Mouse (Mus musculus) hematopoietic multipotent progenitor cell, adult 10-12 weeks (in vitro differentiated cells): ENCODE data around the gene Gdf2. TPM values are rescaled to one million over a fixed set of nuclear protein-coding genes. Genes with fewer than 3 reads are reported as not detected.

Source experiments
- polyA plus RNA-seq: library from polyadenylated mRNA; stranded (reverse); fragments of >175 nt; gene quantifications from 2 replicates; pipeline ENCODE4 v1.2.3, GENCODE M21; 2012; ENCODE audit warnings: low replicate concordance

Gene Gdf2
- not detected in 2 replicates for polyA plus RNA-seq

DNA sequence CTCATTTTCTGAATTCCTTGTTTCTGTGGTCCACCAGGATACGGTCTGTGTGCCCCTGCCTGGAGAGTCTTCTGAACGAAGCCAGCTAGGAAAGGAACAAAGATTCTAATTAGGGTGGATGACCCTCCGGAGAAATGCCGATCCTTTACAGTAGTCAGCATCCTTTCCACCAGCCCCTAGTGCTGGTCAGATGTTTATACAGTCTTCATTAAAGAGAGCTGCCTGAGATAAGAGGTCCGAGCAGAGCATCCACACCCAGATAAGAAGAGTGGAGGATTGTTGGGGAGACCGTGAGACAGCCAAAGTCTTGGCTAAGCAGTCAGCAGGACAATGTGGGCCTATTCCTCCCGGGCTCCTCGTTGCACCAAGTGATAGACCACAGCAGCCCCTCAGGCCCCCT is at the start of gene Gdf2:
Gene Gdf2, plus strand, starts transcription at position 301 of the 400 bp plus-strand sequence.

DNA sequence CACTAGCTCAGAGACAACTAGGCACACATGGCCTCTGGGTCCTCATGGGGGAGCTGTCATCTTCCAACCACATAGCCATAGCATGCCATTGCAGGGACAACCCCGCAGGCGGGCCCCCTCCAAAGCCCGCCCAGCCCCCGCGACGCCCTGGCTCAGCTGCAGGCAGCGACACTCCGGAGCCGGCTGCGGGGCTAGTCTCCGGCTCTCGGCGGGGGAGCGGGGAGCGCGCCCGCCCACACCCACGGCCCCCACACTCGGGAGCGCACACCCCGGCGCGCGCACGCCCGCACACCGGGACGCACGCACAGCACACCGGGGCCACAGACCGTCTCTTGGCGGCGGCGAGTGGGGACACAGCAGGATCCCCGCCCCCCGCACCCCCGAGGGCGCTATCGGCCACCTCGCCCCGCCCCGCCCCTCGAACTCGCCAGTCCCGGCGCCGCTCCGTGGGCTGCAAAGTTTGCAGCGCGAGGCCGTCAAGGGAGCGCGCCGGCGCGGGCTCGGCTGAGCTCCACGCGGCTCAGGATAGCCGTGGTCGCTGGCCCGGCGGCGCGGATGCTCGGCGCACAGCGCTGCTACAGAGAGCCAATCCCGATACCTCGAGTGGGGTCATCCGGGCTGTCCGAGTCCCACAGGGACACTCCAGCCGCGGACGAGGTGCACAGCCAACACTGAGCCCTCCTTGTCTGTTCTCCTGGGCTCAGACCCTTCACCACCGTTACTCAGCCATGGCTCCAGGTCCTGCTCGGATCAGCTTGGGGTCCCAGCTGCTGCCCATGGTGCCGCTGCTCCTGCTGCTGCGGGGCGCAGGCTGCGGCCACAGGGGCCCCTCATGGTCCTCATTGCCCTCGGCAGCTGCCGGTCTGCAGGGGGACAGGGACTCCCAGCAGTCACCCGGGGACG is 17.4 kb upstream of the Gdf2 start, which contains the start of gene Gdf10:
Gene Gdf10, plus strand, starts transcription at position 420 of the 903 bp plus-strand sequence.

GRCm38 (mm10) chr14:33953761-33954160 is 12.9 kb downstream of the Gdf2 start, which contains the start of gene Rbp3:
Rbp3 (plus strand) TSS chr14:33954003.

DNA sequence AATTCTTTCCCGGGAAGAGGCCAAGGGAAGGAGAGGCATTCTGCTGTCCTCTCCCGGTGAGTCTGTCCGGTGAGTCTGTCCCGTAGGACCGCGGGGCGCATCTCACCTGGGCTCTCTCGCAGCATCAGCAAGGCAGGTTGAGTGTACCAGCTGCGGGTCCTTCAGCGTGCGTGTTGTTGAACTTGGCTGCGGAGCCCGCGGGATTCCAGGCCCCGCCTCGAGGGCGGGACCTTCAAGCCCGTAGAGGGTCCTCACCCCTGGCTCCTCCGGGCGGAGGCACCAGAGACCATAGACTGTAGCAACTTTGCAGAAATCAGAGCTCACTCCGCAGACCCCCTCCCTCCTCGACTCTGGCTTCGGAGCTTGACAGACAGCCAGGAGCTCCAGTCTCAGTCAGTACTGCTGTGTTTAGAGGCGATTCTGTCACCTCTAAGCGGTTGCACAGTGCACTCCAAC is 37.8 kb downstream of the Gdf2 start, which contains the start of gene Zfp488:
Gene Zfp488, minus strand, starts transcription at position 161 of the 456 bp plus-strand sequence.

Other genes starting within 250 kb of the Gdf2 start
- 0.02 TPM in 1 of 2 replicates, not detected in the other for gene Gdf10, start 17.5 kb upstream of the Gdf2 start, polyA plus RNA-seq
- 0.02 TPM in 1 of 2 replicates, not detected in the other for gene Rbp3, start 13.0 kb downstream of the Gdf2 start, polyA plus RNA-seq
- gene Zfp488, start 37.7 kb downstream of the Gdf2 start, polyA plus RNA-seq: not detected in 2 replicates
- gene Gm30083, start 74.1 kb downstream of the Gdf2 start, polyA plus RNA-seq: not detected in 2 replicates
- gene Gm5460, start 75.7 kb downstream of the Gdf2 start, polyA plus RNA-seq: not detected in 2 replicates
- gene Antxrl, start 111.7 kb downstream of the Gdf2 start, polyA plus RNA-seq: not detected in 2 replicates
- gene Anxa8, start 144.9 kb downstream of the Gdf2 start, polyA plus RNA-seq: 0.19 TPM in 1 of 2 replicates, not detected in the other
- not detected in 2 replicates for gene A630023A22Rik, start 161.7 kb downstream of the Gdf2 start, polyA plus RNA-seq
- gene Npy4r, start 211.4 kb downstream of the Gdf2 start, polyA plus RNA-seq: not detected in 2 replicates